In genomic region chr3:95882816-95883425, GRCm38 (mm10) we compare ENCODE assay signal across 9 mouse cellular contexts. TPM values are rescaled to one million over a fixed set of nuclear protein-coding genes. Genes with fewer than 3 reads are reported as not detected.
DNase-seq lines count a peak whose midpoint lies in the region; ATAC-seq lines count a peak whose summit lies in the region.
"Had no signal": no experiment of that assay in that cellular context is flagged by ENCODE, and none has a peak within 500 bp of the region (broad histone marks: within the 10 kb centered on the region; RNA-seq: fewer than 3 reads in every experiment).

No protein-coding gene starts in this region.

- WGBS in hindbrain, embryonic 15.5 days: 2% methylated on average over 24 of the region's 24 CpGs

- H3K9ac ChIP-seq in hindbrain, embryonic 15.5 days: peak overlapping the region; percentile 25

- H3K36me3 ChIP-seq in hindbrain, embryonic 15.5 days: no peaks in the 10 kb centered on the region

- peaks cover 18% of the 10 kb centered on the region for H3K4me1 ChIP-seq in hindbrain, embryonic 15.5 days (replicated peaks)

- H3K4me2 ChIP-seq in hindbrain, embryonic 15.5 days: peak overlapping the region; percentile 96

- 0 out of 2 replicates have a peak overlapping the region, but pooled peaks have one; percentile 2 for H3K27ac ChIP-seq in hindbrain, embryonic 15.5 days (replicated peaks)

- no peak for ATAC-seq in hindbrain, embryonic 15.5 days (ENCODE audit: low FRiP score, low read depth)
- no peak; the same call in 1 of the 2 replicates for ATAC-seq in megakaryocyte-erythroid progenitor cell, adult 5-6 weeks (replicated peaks; ENCODE audit: low FRiP score, low TSS enrichment, poor library complexity, severe bottlenecking)

- DNase-seq in NIH3T3 (ENCODE audit: low read depth): peak; percentile 83
- peak; percentile 82 for DNase-seq in cerebellum, adult 9-10 months
- peak; percentile 58 to 68 for DNase-seq in frontal cortex, postnatal 25 days (ENCODE audit: low spot score in 2 of 2)
- peak; percentile 71 to 81 for DNase-seq in left cerebral cortex, adult 18-20 months (ENCODE audit: low spot score in 2 of 2)
- DNase-seq in lung, postnatal 36 days: peak; percentile 94
- peak; percentile 58 for DNase-seq in right cerebral cortex, postnatal 25 days

- peak overlapping the region; percentile 52 for H3K4me3 ChIP-seq in hindbrain, embryonic 15.5 days

- H3K27me3 ChIP-seq in hindbrain, embryonic 15.5 days: no peaks in the 10 kb centered on the region

- H3K9me3 ChIP-seq in hindbrain, embryonic 15.5 days: no peaks in the 10 kb centered on the region

RNA-seq across cellular contexts. Expression of gene Ciart, which starts 0.9 kb away (rescaled TPM):
- polyA plus RNA-seq in hindbrain, embryonic 15.5 days (2015; fragmentation: Nextera tagmentation; extraction: Ambion mirVana): 4.9 and 5.2 TPM in 2 replicates
- total RNA-seq in left cerebral cortex, adult 18-20 months (2021): 10 to 100 TPM; 10.0 to 17.0 TPM
- 0.69 and 3.3 TPM in 2 replicates for total RNA-seq in megakaryocyte-erythroid progenitor cell, adult 5-6 weeks (2014; fragmentation: Nextera tagmentation)
- total RNA-seq in megakaryocyte-erythroid progenitor cell, adult 5-6 weeks (2017): 0.66 and 2.8 TPM in 2 replicates

RNA-seq across cellular contexts. Expression of gene BC028528, which starts 8.9 kb away (rescaled TPM):
- 19.8 and 22.8 TPM in 2 replicates for polyA plus RNA-seq in hindbrain, embryonic 15.5 days (2015; fragmentation: Nextera tagmentation; extraction: Ambion mirVana)
- total RNA-seq in left cerebral cortex, adult 18-20 months (2021): 1 to 10 TPM; 3.6 to 6.3 TPM
- total RNA-seq in megakaryocyte-erythroid progenitor cell, adult 5-6 weeks (2014; fragmentation: Nextera tagmentation): 2.1 and 2.3 TPM in 2 replicates
- total RNA-seq in megakaryocyte-erythroid progenitor cell, adult 5-6 weeks (2017): 2.3 and 14.6 TPM in 2 replicates

RNA-seq across cellular contexts. Expression of gene Aph1a, which starts 10.8 kb away (rescaled TPM):
- 34.9 and 36.4 TPM in 2 replicates for polyA plus RNA-seq in hindbrain, embryonic 15.5 days (2015; fragmentation: Nextera tagmentation; extraction: Ambion mirVana)
- 10 to 100 TPM; 62.7 to 64.4 TPM for total RNA-seq in left cerebral cortex, adult 18-20 months (2021)
- total RNA-seq in megakaryocyte-erythroid progenitor cell, adult 5-6 weeks (2014; fragmentation: Nextera tagmentation): 35.7 and 42.8 TPM in 2 replicates
- total RNA-seq in megakaryocyte-erythroid progenitor cell, adult 5-6 weeks (2017): 16.2 and 21.1 TPM in 2 replicates

RNA-seq across cellular contexts. Expression of gene Mrps21, which starts 11.6 kb away (rescaled TPM):
- 277 and 287 TPM in 2 replicates for polyA plus RNA-seq in hindbrain, embryonic 15.5 days (2015; fragmentation: Nextera tagmentation; extraction: Ambion mirVana)
- 100 to 1,000 TPM; 163 to 166 TPM for total RNA-seq in left cerebral cortex, adult 18-20 months (2021)
- 204 and 223 TPM in 2 replicates for total RNA-seq in megakaryocyte-erythroid progenitor cell, adult 5-6 weeks (2014; fragmentation: Nextera tagmentation)
- total RNA-seq in megakaryocyte-erythroid progenitor cell, adult 5-6 weeks (2017): 318 and 398 TPM in 2 replicates

RNA-seq across cellular contexts. Expression of gene Car14, which starts 21.6 kb away (rescaled TPM):
- polyA plus RNA-seq in hindbrain, embryonic 15.5 days (2015; fragmentation: Nextera tagmentation; extraction: Ambion mirVana): 13.1 and 14.7 TPM in 2 replicates
- 1 to 10 TPM; 6.0 to 7.8 TPM for total RNA-seq in left cerebral cortex, adult 18-20 months (2021)
- total RNA-seq in megakaryocyte-erythroid progenitor cell, adult 5-6 weeks (2014; fragmentation: Nextera tagmentation): not detected in 2 replicates
- not detected in 2 replicates for total RNA-seq in megakaryocyte-erythroid progenitor cell, adult 5-6 weeks (2017)
- total RNA-seq: hematopoietic stem cell, adult 5-6 weeks had no signal
